Mouse (Mus musculus): Measurements from ENCODE around the gene Ftl1.
A peak's percentile ranks its signal among the peaks of the same experiment; 100 is the strongest.
"Not testable (repeated sequence)": the region's sequence is repeated elsewhere in the genome, so short reads cannot be mapped to it uniquely, and the experiment has no call there.

Gene Ftl1

GRCm38 (mm10) chr7:45459564-45460140 is at the start of gene Ftl1:
Gene Ftl1, minus strand, starts transcription at chr7:45459884.
- DNase-seq (ENCODE audit: low spot score): peak; percentile 98

- DNase-seq (ENCODE audit: low spot score): peak; percentile 52
Measured at GRCm38 (mm10) chr7:45509181-45509882, 49.6 kb upstream of the Ftl1 start.

- peak; percentile 90 for DNase-seq (ENCODE audit: low spot score)
Measured at GRCm38 (mm10) chr7:45508561-45508960, 48.9 kb upstream of the Ftl1 start.

- no peak for DNase-seq (ENCODE audit: low spot score)
Measured at GRCm38 (mm10) chr7:45507583-45507982, 47.9 kb upstream of the Ftl1 start.

- DNase-seq (ENCODE audit: low spot score): no peak
Measured at GRCm38 (mm10) chr7:45498427-45498826, 38.7 kb upstream of the Ftl1 start.

GRCm38 (mm10) chr7:45494548-45494947 is 34.9 kb upstream of the Ftl1 start:
- DNase-seq (ENCODE audit: low spot score): no peak

GRCm38 (mm10) chr7:45492951-45493350 is 33.3 kb upstream of the Ftl1 start:
- no peak for DNase-seq (ENCODE audit: low spot score)

- no peak for DNase-seq (ENCODE audit: low spot score)
Measured at GRCm38 (mm10) chr7:45492225-45492844, 32.7 kb upstream of the Ftl1 start.

GRCm38 (mm10) chr7:45491264-45491663 is 31.6 kb upstream of the Ftl1 start:
- DNase-seq (ENCODE audit: low spot score): no peak

GRCm38 (mm10) chr7:45490822-45491221 is 31.1 kb upstream of the Ftl1 start:
- DNase-seq (ENCODE audit: low spot score): no peak

GRCm38 (mm10) chr7:45489578-45489977 is 29.9 kb upstream of the Ftl1 start:
- peak; percentile 59 for DNase-seq (ENCODE audit: low spot score)

GRCm38 (mm10) chr7:45488293-45489204 is 28.9 kb upstream of the Ftl1 start, which contains the start of gene Dhdh:
Gene Dhdh, minus strand, starts transcription at chr7:45488805.
- no peak for DNase-seq (ENCODE audit: low spot score)

- DNase-seq (ENCODE audit: low spot score): no peak
Measured at GRCm38 (mm10) chr7:45487861-45488292, 28.2 kb upstream of the Ftl1 start.

- no peak for DNase-seq (ENCODE audit: low spot score)
Measured at GRCm38 (mm10) chr7:45486761-45487415, 27.2 kb upstream of the Ftl1 start, which contains the start of gene Gm45808. Gene Gm45808, minus strand, starts transcription at chr7:45486811.

GRCm38 (mm10) chr7:45486158-45486557 is 26.5 kb upstream of the Ftl1 start:
- no peak for DNase-seq (ENCODE audit: low spot score)

- not testable (repeated sequence) for DNase-seq (ENCODE audit: low spot score)
Measured at GRCm38 (mm10) chr7:45484985-45485384, 25.3 kb upstream of the Ftl1 start.

GRCm38 (mm10) chr7:45482166-45482565 is 22.5 kb upstream of the Ftl1 start:
- DNase-seq (ENCODE audit: low spot score): no peak

- DNase-seq (ENCODE audit: low spot score): peak; percentile 70
Measured at GRCm38 (mm10) chr7:45481374-45481927, 21.8 kb upstream of the Ftl1 start, which contains the start of gene Tulp2. Gene Tulp2, plus strand, starts transcription at chr7:45481877.

- DNase-seq (ENCODE audit: low spot score): not testable (repeated sequence)
Measured at GRCm38 (mm10) chr7:45480310-45480709, 20.6 kb upstream of the Ftl1 start.

- no peak for DNase-seq (ENCODE audit: low spot score)
Measured at GRCm38 (mm10) chr7:45478774-45479173, 19.1 kb upstream of the Ftl1 start.

GRCm38 (mm10) chr7:45477003-45477402 is 17.3 kb upstream of the Ftl1 start:
- no peak for DNase-seq (ENCODE audit: low spot score)
